Mouse (Mus musculus) intestine, embryonic 15.5 days (tissue): ENCODE measurements at regions not wholly inside any gene's neighbourhood (a gene's known extent, or its start where the extent isn't known, plus 50 kb on each side); places are given as distances from the start of the nearest gene placed in this dataset.

Source experiments
- ATAC-seq: fragments of 200-750 bp; cut with Nextera tagmentation; 2 replicates; pipeline ENCODE4 v1.8.0; 2017; ENCODE audit warnings: moderate TSS enrichment, moderate library complexity
- H3K27ac ChIP-seq: fragments of 300-500 bp; sonication (generic); 2 replicates; pipeline ENCODE4 v1.5.1; 2015; ENCODE audit warnings: mild to moderate bottlenecking, inconsistent platforms
- H3K27me3 ChIP-seq: fragments of 300-500 bp; sonication (generic); replicated peaks from 2 replicates; pipeline ENCODE4 v1.6.1; 2015; ENCODE audit warnings: inconsistent platforms
- H3K36me3 ChIP-seq: fragments of 300-500 bp; sonication (generic); 2 replicates; pipeline ENCODE4 v1.6.1; 2015; ENCODE audit warnings: inconsistent platforms
- H3K4me1 ChIP-seq: fragments of 300-500 bp; sonication (generic); replicated peaks from 2 replicates; pipeline ENCODE4 v1.6.1; 2015; ENCODE audit warnings: inconsistent platforms
- H3K4me2 ChIP-seq: fragments of 300-500 bp; sonication (generic); replicated peaks from 2 replicates; pipeline ENCODE4 v1.6.1; 2015; ENCODE audit warnings: mild to moderate bottlenecking, inconsistent platforms
- H3K4me3 ChIP-seq: fragments of 300-500 bp; sonication (generic); replicated peaks from 2 replicates; pipeline ENCODE4 v1.5.1; 2015; ENCODE audit warnings: inconsistent platforms
- H3K9ac ChIP-seq: fragments of 300-500 bp; sonication (generic); 2 replicates; pipeline ENCODE4 v1.6.1; 2015; ENCODE audit warnings: inconsistent platforms
- H3K9me3 ChIP-seq: fragments of 300-500 bp; sonication (generic); 2 replicates; pipeline ENCODE4 v1.6.1; 2016; ENCODE audit warnings: inconsistent platforms
- WGBS: fragments of 180-500 bp; shearing (Covaris S2); methylation state at CpG from one replicate; pipeline ENCODE4 v1.1.7; 2015; 5-methylcytosine and 5-hydroxymethylcytosine counted together

GRCm38 (mm10) chr8:35974323-35975029 is 208.9 kb downstream of the Gm19410 start:
- Histone ChIP-seq H3K36me3 (no peaks in the 10 kb centered on the region), H3K4me2 (no peak overlapping the region), H3K27ac (no peak overlapping the region), H3K27me3 (no peaks in the 10 kb centered on the region), H3K4me3 (no peak overlapping the region), H3K9ac (no peak overlapping the region), H3K4me1 (no peaks in the 10 kb centered on the region), H3K9me3 (no peaks in the 10 kb centered on the region)
- WGBS = 62% methylated on average over 10 of the region's 10 CpGs
- ATAC-seq = no peak

GRCm38 (mm10) chr8:35979638-35980255 is 214.2 kb downstream of the Gm19410 start:
- no peaks in the 10 kb centered on the region for H3K27me3 ChIP-seq

GRCm38 (mm10) chr8:35983083-35983482 is 217.5 kb downstream of the Gm19410 start:
- WGBS = 66% methylated on average over 2 of the region's 2 CpGs

More at GRCm38 (mm10) chr8:35979638-35980255, 214.2 kb downstream of the Gm19410 start:
- H3K4me3 ChIP-seq = no peak overlapping the region
- H3K9me3 ChIP-seq = no peaks in the 10 kb centered on the region
- no peak overlapping the region for H3K9ac ChIP-seq
- no peak for ATAC-seq
- H3K36me3 ChIP-seq = no peaks in the 10 kb centered on the region
- H3K27ac ChIP-seq = no peak overlapping the region
- no peaks in the 10 kb centered on the region for H3K4me1 ChIP-seq
- no peak overlapping the region for H3K4me2 ChIP-seq
- 82% methylated on average over 9 of the region's 9 CpGs for WGBS

GRCm38 (mm10) chr8:35985152-35985689 is 219.6 kb downstream of the Gm19410 start:
- no peaks in the 10 kb centered on the region for H3K9me3 ChIP-seq
- no peak overlapping the region for H3K4me2 ChIP-seq
- no peaks in the 10 kb centered on the region for H3K4me1 ChIP-seq
- no peak overlapping the region for H3K9ac ChIP-seq
- 17% methylated on average over 5 of the region's 5 CpGs for WGBS
- no peak overlapping the region for H3K4me3 ChIP-seq
- no peaks in the 10 kb centered on the region for H3K36me3 ChIP-seq
- H3K27me3 ChIP-seq = no peaks in the 10 kb centered on the region
- H3K27ac ChIP-seq = no peak overlapping the region
- ATAC-seq = no peak

More at GRCm38 (mm10) chr8:35983083-35983482, 217.5 kb downstream of the Gm19410 start:
- H3K4me1 ChIP-seq = no peaks in the 10 kb centered on the region
- no peak overlapping the region for H3K4me2 ChIP-seq
- no peak overlapping the region for H3K9ac ChIP-seq
- no peaks in the 10 kb centered on the region for H3K9me3 ChIP-seq
- H3K27ac ChIP-seq = no peak overlapping the region
- ATAC-seq = no peak
- H3K4me3 ChIP-seq = no peak overlapping the region
- H3K27me3 ChIP-seq = no peaks in the 10 kb centered on the region
- H3K36me3 ChIP-seq = no peaks in the 10 kb centered on the region

- no peaks in the 10 kb centered on the region for H3K36me3 ChIP-seq
- H3K4me3 ChIP-seq = no peak overlapping the region
- 48% methylated on average over 5 of the region's 5 CpGs for WGBS
- H3K4me2 ChIP-seq = no peak overlapping the region
- H3K27me3 ChIP-seq = no peaks in the 10 kb centered on the region
- no peak overlapping the region for H3K9ac ChIP-seq
- H3K27ac ChIP-seq = no peak overlapping the region
- no peaks in the 10 kb centered on the region for H3K9me3 ChIP-seq
- no peak for ATAC-seq
- no peaks in the 10 kb centered on the region for H3K4me1 ChIP-seq
These were observed 221.7 kb downstream of the Gm19410 start for GRCm38 (mm10) chr8:35987327-35987726.

GRCm38 (mm10) chr8:35991013-35991412 is 225.4 kb downstream of the Gm19410 start:
- Histone ChIP-seq H3K4me3 (no peak overlapping the region), H3K4me2 (no peak overlapping the region), H3K4me1 (no peaks in the 10 kb centered on the region), H3K9me3 (no peaks in the 10 kb centered on the region), H3K36me3 (no peaks in the 10 kb centered on the region), H3K27me3 (no peaks in the 10 kb centered on the region), H3K9ac (no peak overlapping the region), H3K27ac (no peak overlapping the region)
- WGBS = 88% methylated on average over 5 of the region's 5 CpGs
- ATAC-seq = no peak

- no peaks in the 10 kb centered on the region for H3K27me3 ChIP-seq
- no peaks in the 10 kb centered on the region for H3K4me1 ChIP-seq
- no peak for ATAC-seq
- no peak overlapping the region for H3K9ac ChIP-seq
- no peak overlapping the region for H3K4me3 ChIP-seq
- H3K27ac ChIP-seq = no peak overlapping the region
- no peak overlapping the region for H3K4me2 ChIP-seq
- 83% methylated on average over 9 of the region's 9 CpGs for WGBS
- no peaks in the 10 kb centered on the region for H3K36me3 ChIP-seq
- H3K9me3 ChIP-seq = no peaks in the 10 kb centered on the region
These were observed 226.5 kb downstream of the Gm19410 start for GRCm38 (mm10) chr8:35991936-35992603.

GRCm38 (mm10) chr8:35996330-35997077 is 230.9 kb downstream of the Gm19410 start:
- Histone ChIP-seq H3K27me3 (no peaks in the 10 kb centered on the region), H3K36me3 (no peaks in the 10 kb centered on the region), H3K4me3 (no peak overlapping the region), H3K27ac (no peak overlapping the region), H3K4me1 (no peaks in the 10 kb centered on the region), H3K9ac (no peak overlapping the region), H3K9me3 (no peaks in the 10 kb centered on the region), H3K4me2 (no peak overlapping the region)
- 53% methylated on average over 6 of the region's 6 CpGs for WGBS
- no peak for ATAC-seq

GRCm38 (mm10) chr8:35999584-35999983 is 234.0 kb downstream of the Gm19410 start:
- H3K27me3 ChIP-seq = no peaks in the 10 kb centered on the region
- H3K4me3 ChIP-seq = no peak overlapping the region
- no peak for ATAC-seq
- no peak overlapping the region for H3K4me2 ChIP-seq
- H3K9me3 ChIP-seq = no peaks in the 10 kb centered on the region
- H3K36me3 ChIP-seq = no peaks in the 10 kb centered on the region
- H3K9ac ChIP-seq = no peak overlapping the region
- WGBS = 79% methylated on average over 9 of the region's 9 CpGs
- H3K4me1 ChIP-seq = no peaks in the 10 kb centered on the region
- H3K27ac ChIP-seq = no peak overlapping the region

- Histone ChIP-seq H3K9me3 (no peaks in the 10 kb centered on the region), H3K9ac (no peak overlapping the region), H3K4me2 (no peak overlapping the region), H3K4me3 (no peak overlapping the region), H3K4me1 (no peaks in the 10 kb centered on the region), H3K36me3 (no peaks in the 10 kb centered on the region), H3K27ac (no peak overlapping the region), H3K27me3 (no peaks in the 10 kb centered on the region)
- WGBS = 56% methylated on average over 2 of the region's 2 CpGs
- ATAC-seq = no peak
These were observed 238.8 kb downstream of the Gm19410 start for GRCm38 (mm10) chr8:36004387-36004786.

- Histone ChIP-seq H3K4me2 (no peak overlapping the region), H3K4me3 (no peak overlapping the region), H3K27ac (no peak overlapping the region), H3K4me1 (no peaks in the 10 kb centered on the region), H3K9ac (no peak overlapping the region), H3K9me3 (no peaks in the 10 kb centered on the region), H3K27me3 (no peaks in the 10 kb centered on the region), H3K36me3 (no peaks in the 10 kb centered on the region)
- ATAC-seq = no peak
- WGBS = 54% methylated on average over 3 of the region's 3 CpGs
These were observed 239.9 kb downstream of the Gm19410 start for GRCm38 (mm10) chr8:36005536-36005935.

- Histone ChIP-seq H3K4me3 (no peak overlapping the region), H3K9ac (no peak overlapping the region), H3K27ac (no peak overlapping the region), H3K27me3 (no peaks in the 10 kb centered on the region), H3K4me2 (no peak overlapping the region), H3K4me1 (no peaks in the 10 kb centered on the region), H3K36me3 (no peaks in the 10 kb centered on the region), H3K9me3 (no peaks in the 10 kb centered on the region)
- ATAC-seq = no peak
- WGBS = 75% methylated on average over 1 of the region's 1 CpGs
These were observed 242.1 kb downstream of the Gm19410 start for GRCm38 (mm10) chr8:36007724-36008123.
